Mouse (Mus musculus) liver, adult 2 months (tissue): ENCODE data around the gene Lrrc17.

ENCODE experiments used
- CTCF ChIP-seq: fragments of 200-500 bp; IDR thresholded peaks from 2 replicates; pipeline ENCODE4 v1.5.1; 2011; ENCODE audit warnings: low read depth, low read length, control low read depth
- POLR2A ChIP-seq: fragments of 200-500 bp; IDR thresholded peaks from 2 replicates; pipeline ENCODE4 v1.6.1; 2011; ENCODE audit warnings: low read length, control low read depth; ENCODE audit not compliant: insufficient read depth; ENCODE audit errors: extremely low read depth

DNA sequence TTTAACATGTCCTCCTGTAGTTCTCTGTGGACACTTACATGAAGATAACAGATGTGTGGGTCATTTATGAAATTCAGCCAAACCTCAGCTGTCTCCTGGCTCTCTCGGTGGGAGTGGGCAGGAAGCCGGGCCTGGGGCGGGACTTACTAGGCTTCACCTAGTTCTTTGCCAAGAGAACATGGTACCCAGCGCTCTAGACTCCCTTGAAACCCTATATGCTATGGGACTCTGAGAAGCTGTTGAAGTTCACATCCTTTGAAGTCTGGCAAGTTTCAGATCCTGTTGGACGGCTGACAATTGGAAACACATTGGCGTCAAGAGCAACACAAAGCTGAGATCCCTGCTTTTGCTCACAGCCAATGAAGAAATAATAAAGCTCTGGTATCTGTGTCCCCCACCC lies 47.0 kb upstream of the Lrrc17 start:
- TF ChIP-seq CTCF (no peak), POLR2A (no peak)
